Mouse (Mus musculus) erythroblast, embryonic 14.5 days (primary cell): ENCODE results near the gene Skint8.

Experiments used
- GATA1 ChIP-seq: IDR thresholded peaks from 2 replicates; pipeline ENCODE4 v1.6.1; 2012; ENCODE audit warnings: low read length, inconsistent platforms, mixed read lengths
- TAL1 ChIP-seq: IDR thresholded peaks from 3 replicates; pipeline ENCODE4 v1.6.1; 2012; ENCODE audit warnings: low read length, inconsistent platforms, mixed read lengths

- TF ChIP-seq TAL1 (no peak), GATA1 (no peak)
Measured at GRCm38 (mm10) chr4:111972623-111973022, 53.4 kb downstream of the Skint8 start, which contains the start of gene Skint7.
